Mouse (Mus musculus): ENCODE measurements around the gene Ntn1.

DNA sequence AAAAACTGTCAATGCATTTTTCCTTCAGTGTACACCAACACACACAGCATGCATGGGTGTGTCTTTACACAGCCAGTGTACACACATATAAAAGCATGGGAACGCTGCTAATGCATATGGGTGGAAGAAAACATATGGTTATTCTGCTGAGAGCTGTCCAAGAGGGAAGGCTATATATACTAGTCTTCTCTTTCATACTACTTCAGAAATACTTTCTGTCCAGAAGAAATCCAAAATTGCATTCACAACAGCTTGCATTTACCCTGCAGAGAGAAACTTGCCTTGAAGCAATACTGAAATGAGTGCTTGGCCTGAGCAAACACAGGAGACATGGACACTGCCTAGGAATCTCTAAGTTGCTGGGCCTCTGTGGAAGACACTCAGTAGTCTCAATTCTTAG, 18.8 kb downstream of the Ntn1 start:
- TF ChIP-seq CTCF (IDR thresholded peaks at IDR 0.05; ENCODE audit: borderline replicate concordance, extremely low read depth, insufficient read depth, insufficient read length) (no peak), POLR2A (IDR thresholded peaks at IDR 0.05; ENCODE audit: borderline replicate concordance, extremely low read depth, insufficient read depth, insufficient read length, poor library complexity, severe bottlenecking) (no peak)
